Mouse (Mus musculus) thymus, postnatal 4 days (tissue): Measurements from ENCODE around the gene Creb3l1.

Source experiments
- DNase-seq: peaks from one replicate; pipeline ENCODE4 v3.0.0; 2021

The Creb3l1 gene

GRCm38 (mm10) chr2:92030554-92030953 lies 6.3 kb upstream of the Creb3l1 start:
- no peak for DNase-seq

GRCm38 (mm10) chr2:92029387-92030133 lies 5.3 kb upstream of the Creb3l1 start:
- DNase-seq, result no peak

- DNase-seq, result no peak
These were observed 3.7 kb upstream of the Creb3l1 start for GRCm38 (mm10) chr2:92027811-92028590.

- no peak for DNase-seq
These were observed 1.7 kb upstream of the Creb3l1 start for GRCm38 (mm10) chr2:92025966-92026365.

- no peak for DNase-seq
These were observed 900 bp upstream of the Creb3l1 start for GRCm38 (mm10) chr2:92025202-92025601.

GRCm38 (mm10) chr2:92023362-92024273 lies 684 bp downstream of the Creb3l1 start:
- peak; percentile 62 for DNase-seq

- no peak for DNase-seq
These were observed 3.5 kb downstream of the Creb3l1 start for GRCm38 (mm10) chr2:92020676-92021265.

- DNase-seq, result no peak
These were observed 6.9 kb downstream of the Creb3l1 start for GRCm38 (mm10) chr2:92017440-92017839.

GRCm38 (mm10) chr2:92016981-92017380 lies 7.3 kb downstream of the Creb3l1 start:
- no peak for DNase-seq

GRCm38 (mm10) chr2:92014891-92015290 lies 9.4 kb downstream of the Creb3l1 start:
- DNase-seq, result no peak

- DNase-seq, result no peak
These were observed 10.1 kb downstream of the Creb3l1 start for GRCm38 (mm10) chr2:92014248-92014647.

GRCm38 (mm10) chr2:92012768-92013445 lies 11.4 kb downstream of the Creb3l1 start:
- no peak for DNase-seq

GRCm38 (mm10) chr2:92011424-92012353 lies 12.6 kb downstream of the Creb3l1 start:
- no peak for DNase-seq

GRCm38 (mm10) chr2:92008623-92009404 lies 15.5 kb downstream of the Creb3l1 start:
- peak; percentile 20 for DNase-seq

- peak; percentile 95 for DNase-seq
These were observed 16.2 kb downstream of the Creb3l1 start for GRCm38 (mm10) chr2:92007933-92008622.

GRCm38 (mm10) chr2:92006983-92007921 lies 17.1 kb downstream of the Creb3l1 start:
- DNase-seq, result peak; percentile 40

GRCm38 (mm10) chr2:92006491-92006890 lies 17.8 kb downstream of the Creb3l1 start:
- DNase-seq, result no peak

- DNase-seq, result no peak
These were observed 19.7 kb downstream of the Creb3l1 start for GRCm38 (mm10) chr2:92004617-92005016.
